Mouse (Mus musculus) kidney, adult 2 months (tissue): Measurements from ENCODE around the gene Nxpe4.
"Not testable (repeated sequence)": the region's sequence is repeated elsewhere in the genome, so short reads cannot be mapped to it uniquely, and the experiment has no call there.

ENCODE experiments used
- CTCF ChIP-seq: fragments of 200-500 bp; conservative IDR thresholded peaks from 2 replicates; pipeline ENCODE4 v1.5.1; 2011; ENCODE audit warnings: low read depth, mild to moderate bottlenecking, control low read depth, low read length, moderate library complexity, mixed read lengths; ENCODE audit not compliant: insufficient read depth, insufficient read length
- POLR2A ChIP-seq: fragments of 200-500 bp; IDR thresholded peaks from one replicate; pipeline ENCODE4 v1.6.1; 2011; ENCODE audit warnings: low read depth, low read length, control low read depth

DNA sequence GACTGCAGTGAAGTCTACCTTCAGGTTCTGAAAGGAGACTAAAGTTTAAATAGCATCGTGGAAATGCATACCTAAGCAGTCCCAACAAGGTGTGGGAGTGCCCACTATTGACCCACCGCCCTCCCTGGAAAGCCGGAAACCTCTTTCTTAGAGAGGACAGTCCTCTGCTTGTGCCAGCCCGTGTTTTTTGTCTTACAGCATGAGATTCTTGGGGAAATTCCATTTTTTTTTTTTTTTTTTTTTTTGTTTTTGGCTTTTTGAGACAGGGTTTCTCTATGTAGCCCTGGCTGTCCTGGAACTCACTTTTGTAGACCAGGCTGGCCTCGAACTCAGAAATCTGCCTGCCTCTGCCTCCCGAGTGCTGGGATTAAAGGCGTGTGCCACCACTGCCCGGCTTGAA lies 255.5 kb downstream of the Nxpe4 start:
- TF ChIP-seq CTCF, POLR2A: not testable (repeated sequence)
